Mouse (Mus musculus) 416B (cell line): Measurements from ENCODE around the gene Rhot2.
A peak's percentile ranks its signal among the peaks of the same experiment; 100 is the strongest.

Source experiments
- DNase-seq: peaks from one replicate; pipeline ENCODE4 v3.0.0; 2011; ENCODE audit warnings: low read depth

The Rhot2 gene

GRCm38 (mm10) chr17:25841117-25841880 is 3.4 kb downstream of the Rhot2 start, which contains the start of gene Gm20683:
Gm20683 (minus strand) TSS chr17:25841763.
- DNase-seq: no peak

GRCm38 (mm10) chr17:25840519-25840918 is 4.1 kb downstream of the Rhot2 start:
- DNase-seq: no peak

GRCm38 (mm10) chr17:25839455-25840235 is 5.0 kb downstream of the Rhot2 start:
- no peak for DNase-seq

- no peak for DNase-seq
Observed at GRCm38 (mm10) chr17:25838904-25839303, 5.7 kb downstream of the Rhot2 start.

GRCm38 (mm10) chr17:25837533-25837932 is 7.1 kb downstream of the Rhot2 start:
- DNase-seq: no peak

GRCm38 (mm10) chr17:25837076-25837410 is 7.6 kb downstream of the Rhot2 start, which contains the start of gene Rhbdl1:
Rhbdl1 (minus strand) TSS chr17:25837295.
- no peak for DNase-seq

GRCm38 (mm10) chr17:25836397-25837075 is 8.1 kb downstream of the Rhot2 start:
- DNase-seq: no peak

GRCm38 (mm10) chr17:25835816-25836215 is 8.8 kb downstream of the Rhot2 start:
- DNase-seq: no peak

GRCm38 (mm10) chr17:25835301-25835700 is 9.3 kb downstream of the Rhot2 start:
- DNase-seq: no peak

GRCm38 (mm10) chr17:25834595-25835222 is 9.9 kb downstream of the Rhot2 start:
- no peak for DNase-seq

GRCm38 (mm10) chr17:25833961-25834594 is 10.6 kb downstream of the Rhot2 start:
- no peak for DNase-seq

GRCm38 (mm10) chr17:25833291-25833663 is 11.4 kb downstream of the Rhot2 start, which contains the start of gene Stub1:
Stub1 (minus strand) TSS chr17:25833404.
- peak; percentile 99 for DNase-seq

GRCm38 (mm10) chr17:25832436-25833290 is 12.0 kb downstream of the Rhot2 start:
- peak; percentile 100 for DNase-seq

- peak; percentile 80 for DNase-seq
Observed at GRCm38 (mm10) chr17:25831451-25832281, 13.0 kb downstream of the Rhot2 start.

GRCm38 (mm10) chr17:25830806-25831431 is 13.7 kb downstream of the Rhot2 start:
- DNase-seq: no peak

GRCm38 (mm10) chr17:25830200-25830753 is 14.4 kb downstream of the Rhot2 start:
- DNase-seq: no peak

GRCm38 (mm10) chr17:25829558-25830017 is 15.1 kb downstream of the Rhot2 start:
- no peak for DNase-seq

- DNase-seq: no peak
Observed at GRCm38 (mm10) chr17:25828712-25829557, 15.7 kb downstream of the Rhot2 start, which contains the start of gene Jmjd8. Jmjd8 (plus strand) TSS chr17:25828867.
